Mouse (Mus musculus): Measurements from ENCODE around the gene Acaa1b. TPM values are rescaled to one million over a fixed set of nuclear protein-coding genes. Genes with fewer than 3 reads are reported as not detected.

The Acaa1b gene
- polyA plus RNA-seq, 1 experiment: 2.1 TPM

- H3K4me3 ChIP-seq (ENCODE audit: low read depth, low read length): no peak overlapping the region
- no peaks in the 10 kb centered on the region for H3K27me3 ChIP-seq (ENCODE audit: control insufficient read depth, insufficient read depth, low read length, poor library complexity, severe bottlenecking)
- H3K27ac ChIP-seq (ENCODE audit: insufficient read depth, low read length): no peak overlapping the region
- no peaks in the 10 kb centered on the region for H3K4me1 ChIP-seq (ENCODE audit: control insufficient read depth, insufficient read depth, low read length)
- H3K9ac ChIP-seq (ENCODE audit: low read depth, poor library complexity, severe bottlenecking): no peak overlapping the region
- no peaks in the 10 kb centered on the region for H3K36me3 ChIP-seq (ENCODE audit: control insufficient read depth, insufficient read depth, low read length, poor library complexity, severe bottlenecking)
- TF ChIP-seq POLR2A (IDR thresholded peaks at IDR 0.05; ENCODE audit: insufficient read depth, low read length): no peak
- H3K9me3 ChIP-seq (replicated peaks; ENCODE audit: control insufficient read depth, insufficient read depth, low read length, poor library complexity, severe bottlenecking): no peaks in the 10 kb centered on the region
Measured at GRCm38 (mm10) chr9:119151751-119152150, 5.1 kb downstream of the Acaa1b start.

DNA sequence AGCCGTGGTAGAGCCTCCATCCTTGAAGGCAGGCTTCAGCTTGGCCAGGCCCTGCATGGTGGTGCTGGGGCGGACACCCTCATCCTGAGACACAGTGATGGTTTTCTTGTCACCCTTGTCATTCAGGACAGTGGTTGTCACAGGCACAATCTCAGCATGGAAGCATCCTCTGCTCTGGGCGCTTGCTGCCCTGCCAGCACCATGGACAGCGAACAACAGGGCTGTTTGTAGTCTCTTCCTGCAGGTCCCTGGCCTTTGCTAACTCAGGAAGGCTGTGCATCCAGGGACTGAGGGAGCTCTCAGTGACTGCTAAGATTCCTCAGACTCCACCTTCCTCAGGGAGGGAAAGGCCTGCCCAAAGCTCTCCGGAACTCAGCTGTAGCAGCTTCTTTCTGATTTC lies 7.3 kb downstream of the Acaa1b start:
- no peaks in the 10 kb centered on the region for H3K9me3 ChIP-seq (replicated peaks; ENCODE audit: control insufficient read depth, insufficient read depth, low read length, poor library complexity, severe bottlenecking)
- H3K27me3 ChIP-seq (ENCODE audit: control insufficient read depth, insufficient read depth, low read length, poor library complexity, severe bottlenecking): no peaks in the 10 kb centered on the region
- no peaks in the 10 kb centered on the region for H3K36me3 ChIP-seq (ENCODE audit: control insufficient read depth, insufficient read depth, low read length, poor library complexity, severe bottlenecking)
- H3K9ac ChIP-seq (ENCODE audit: low read depth, poor library complexity, severe bottlenecking): no peak overlapping the region
- H3K27ac ChIP-seq (ENCODE audit: insufficient read depth, low read length): no peak overlapping the region
- TF ChIP-seq POLR2A (IDR thresholded peaks at IDR 0.05; ENCODE audit: insufficient read depth, low read length) (no peak), CTCF (IDR thresholded peaks at IDR 0.05; ENCODE audit: low read depth, low read length) (no peak), EP300 (IDR thresholded peaks at IDR 0.05; ENCODE audit: insufficient read depth, low read depth, low read length) (no peak)
- H3K4me3 ChIP-seq (ENCODE audit: low read depth, low read length): no peak overlapping the region
- no peaks in the 10 kb centered on the region for H3K4me1 ChIP-seq (ENCODE audit: control insufficient read depth, insufficient read depth, low read length)

DNA sequence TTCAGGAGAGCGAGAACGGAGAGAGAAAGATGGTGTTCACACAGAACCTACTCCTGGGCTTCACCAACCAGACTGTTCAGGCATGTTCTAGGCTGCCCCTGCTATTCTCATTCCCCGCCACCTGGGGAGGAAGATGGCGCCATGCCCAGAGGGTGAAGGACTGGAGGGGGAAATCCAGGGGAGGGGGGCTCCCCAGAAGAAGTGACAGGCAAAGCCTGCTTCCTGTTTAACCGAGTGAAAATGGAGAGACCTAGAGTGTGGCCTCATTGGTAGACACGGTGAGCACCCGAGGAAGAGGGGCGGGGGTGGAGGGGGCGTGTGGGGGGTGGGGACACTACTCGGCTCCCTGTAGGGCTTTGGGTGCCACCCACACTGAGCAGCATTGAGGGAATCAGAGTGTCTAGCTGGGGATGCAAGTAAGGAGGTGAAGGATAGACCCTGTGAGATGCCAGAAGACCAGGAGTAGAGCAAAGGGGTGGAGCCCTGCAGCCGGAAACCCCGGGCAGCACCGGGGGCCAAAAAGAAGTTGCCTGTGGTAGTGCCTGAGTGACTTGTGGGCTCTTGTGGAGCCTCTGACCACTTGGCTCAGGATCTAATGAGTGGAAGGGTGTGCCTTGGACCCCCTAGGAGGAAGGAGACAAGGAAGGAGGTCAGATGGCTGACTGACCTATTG lies 10.7 kb downstream of the Acaa1b start:
- no peak overlapping the region for H3K9ac ChIP-seq (ENCODE audit: low read depth, poor library complexity, severe bottlenecking)
- no peak overlapping the region for H3K27ac ChIP-seq (ENCODE audit: insufficient read depth, low read length)
- no peak overlapping the region for H3K4me3 ChIP-seq (ENCODE audit: low read depth, low read length)
- H3K27me3 ChIP-seq (ENCODE audit: control insufficient read depth, insufficient read depth, low read length, poor library complexity, severe bottlenecking): no peaks in the 10 kb centered on the region
- no peaks in the 10 kb centered on the region for H3K9me3 ChIP-seq (replicated peaks; ENCODE audit: control insufficient read depth, insufficient read depth, low read length, poor library complexity, severe bottlenecking)
- TF ChIP-seq POLR2A (IDR thresholded peaks at IDR 0.05; ENCODE audit: insufficient read depth, low read length): no peak
- TF ChIP-seq CTCF (IDR thresholded peaks at IDR 0.05; ENCODE audit: low read depth, low read length): no peak
- TF ChIP-seq EP300 (IDR thresholded peaks at IDR 0.05; ENCODE audit: insufficient read depth, low read depth, low read length): no peak
- no peaks in the 10 kb centered on the region for H3K36me3 ChIP-seq (ENCODE audit: control insufficient read depth, insufficient read depth, low read length, poor library complexity, severe bottlenecking)
- H3K4me1 ChIP-seq (ENCODE audit: control insufficient read depth, insufficient read depth, low read length): no peaks in the 10 kb centered on the region

- Histone ChIP-seq H3K36me3 (ENCODE audit: control insufficient read depth, insufficient read depth, low read length, poor library complexity, severe bottlenecking) (no peaks in the 10 kb centered on the region), H3K9me3 (replicated peaks; ENCODE audit: control insufficient read depth, insufficient read depth, low read length, poor library complexity, severe bottlenecking) (no peaks in the 10 kb centered on the region)
- TF ChIP-seq EP300 (IDR thresholded peaks at IDR 0.05; ENCODE audit: insufficient read depth, low read depth, low read length) (no peak), POLR2A (IDR thresholded peaks at IDR 0.05; ENCODE audit: insufficient read depth, low read length) (no peak), CTCF (IDR thresholded peaks at IDR 0.05; ENCODE audit: low read depth, low read length) (no peak)
Measured at GRCm38 (mm10) chr9:119145638-119146037, 11.3 kb downstream of the Acaa1b start.

DNA sequence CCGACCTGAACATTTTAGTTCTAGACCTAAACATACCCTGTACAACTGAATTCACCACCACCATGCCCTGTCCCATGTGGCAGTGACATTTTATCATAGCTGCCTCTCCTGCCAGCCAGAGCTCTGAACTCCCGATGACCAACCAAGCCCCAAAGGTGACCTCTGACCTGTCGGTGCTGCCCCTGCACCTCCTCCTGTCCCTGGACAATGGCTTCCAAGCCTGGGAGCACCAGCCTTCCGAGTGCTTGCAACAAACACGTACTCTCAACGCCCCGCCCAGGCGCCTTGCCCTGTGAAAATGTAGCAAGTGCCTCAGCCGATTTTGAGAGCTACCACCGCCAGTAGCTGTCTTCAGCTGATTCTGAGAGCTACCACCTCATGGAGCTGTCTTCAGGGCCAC lies 11.8 kb downstream of the Acaa1b start:
- no peaks in the 10 kb centered on the region for H3K36me3 ChIP-seq (ENCODE audit: control insufficient read depth, insufficient read depth, low read length, poor library complexity, severe bottlenecking)
- no peak overlapping the region for H3K27ac ChIP-seq (ENCODE audit: insufficient read depth, low read length)
- no peak overlapping the region for H3K9ac ChIP-seq (ENCODE audit: low read depth, poor library complexity, severe bottlenecking)
- no peaks in the 10 kb centered on the region for H3K9me3 ChIP-seq (replicated peaks; ENCODE audit: control insufficient read depth, insufficient read depth, low read length, poor library complexity, severe bottlenecking)
- no peak overlapping the region for H3K4me3 ChIP-seq (ENCODE audit: low read depth, low read length)
- H3K4me1 ChIP-seq (ENCODE audit: control insufficient read depth, insufficient read depth, low read length): no peaks in the 10 kb centered on the region
- H3K27me3 ChIP-seq (ENCODE audit: control insufficient read depth, insufficient read depth, low read length, poor library complexity, severe bottlenecking): no peaks in the 10 kb centered on the region
- TF ChIP-seq POLR2A (IDR thresholded peaks at IDR 0.05; ENCODE audit: insufficient read depth, low read length) (no peak), EP300 (IDR thresholded peaks at IDR 0.05; ENCODE audit: insufficient read depth, low read depth, low read length) (no peak), CTCF (IDR thresholded peaks at IDR 0.05; ENCODE audit: low read depth, low read length) (no peak)

More at GRCm38 (mm10) chr9:119145638-119146037, 11.3 kb downstream of the Acaa1b start:
- Histone ChIP-seq H3K4me1 (ENCODE audit: control insufficient read depth, insufficient read depth, low read length) (no peaks in the 10 kb centered on the region), H3K27me3 (ENCODE audit: control insufficient read depth, insufficient read depth, low read length, poor library complexity, severe bottlenecking) (no peaks in the 10 kb centered on the region), H3K4me3 (ENCODE audit: low read depth, low read length) (no peak overlapping the region), H3K9ac (ENCODE audit: low read depth, poor library complexity, severe bottlenecking) (no peak overlapping the region), H3K27ac (ENCODE audit: insufficient read depth, low read length) (no peak overlapping the region)

- Histone ChIP-seq H3K27ac (ENCODE audit: insufficient read depth, low read length) (no peak overlapping the region), H3K4me3 (ENCODE audit: low read depth, low read length) (no peak overlapping the region), H3K36me3 (ENCODE audit: control insufficient read depth, insufficient read depth, low read length, poor library complexity, severe bottlenecking) (no peaks in the 10 kb centered on the region), H3K9ac (ENCODE audit: low read depth, poor library complexity, severe bottlenecking) (no peak overlapping the region), H3K27me3 (ENCODE audit: control insufficient read depth, insufficient read depth, low read length, poor library complexity, severe bottlenecking) (no peaks in the 10 kb centered on the region), H3K9me3 (replicated peaks; ENCODE audit: control insufficient read depth, insufficient read depth, low read length, poor library complexity, severe bottlenecking) (no peaks in the 10 kb centered on the region), H3K4me1 (ENCODE audit: control insufficient read depth, insufficient read depth, low read length) (no peaks in the 10 kb centered on the region)
- TF ChIP-seq EP300 (IDR thresholded peaks at IDR 0.05; ENCODE audit: insufficient read depth, low read depth, low read length) (no peak), POLR2A (IDR thresholded peaks at IDR 0.05; ENCODE audit: insufficient read depth, low read length) (no peak), CTCF (IDR thresholded peaks at IDR 0.05; ENCODE audit: low read depth, low read length) (no peak)
Measured at GRCm38 (mm10) chr9:119144696-119145095, 12.2 kb downstream of the Acaa1b start.
